Mouse (Mus musculus) left cerebral cortex, postnatal 14 days (tissue): ENCODE data around the gene Nipsnap1. TPM values are rescaled to one million over a fixed set of nuclear protein-coding genes. Genes with fewer than 3 reads are reported as not detected.

Source experiments
- DNase-seq, 2 experiments: peaks; one replicate each; pipeline ENCODE4 v3.0.0; 2021 to 2022; ENCODE audit warnings: low spot score in 2 of 2, mixed read lengths in 1 of 2
- intact Hi-C: fragments of 180-260 bp; cut with DNase I; formaldehyde crosslinking; loops from one replicate; pipeline ENCODE4 v1.15.1; 2025
- total RNA-seq, 2 experiments: library from RNA; stranded (reverse); gene quantifications; 2 replicates each; pipeline ENCODE4 v1.2.3; 2021

Nipsnap1 gene
- total RNA-seq, 2 experiments from 2014 or later, result 89.1 to 92.0 TPM

DNA sequence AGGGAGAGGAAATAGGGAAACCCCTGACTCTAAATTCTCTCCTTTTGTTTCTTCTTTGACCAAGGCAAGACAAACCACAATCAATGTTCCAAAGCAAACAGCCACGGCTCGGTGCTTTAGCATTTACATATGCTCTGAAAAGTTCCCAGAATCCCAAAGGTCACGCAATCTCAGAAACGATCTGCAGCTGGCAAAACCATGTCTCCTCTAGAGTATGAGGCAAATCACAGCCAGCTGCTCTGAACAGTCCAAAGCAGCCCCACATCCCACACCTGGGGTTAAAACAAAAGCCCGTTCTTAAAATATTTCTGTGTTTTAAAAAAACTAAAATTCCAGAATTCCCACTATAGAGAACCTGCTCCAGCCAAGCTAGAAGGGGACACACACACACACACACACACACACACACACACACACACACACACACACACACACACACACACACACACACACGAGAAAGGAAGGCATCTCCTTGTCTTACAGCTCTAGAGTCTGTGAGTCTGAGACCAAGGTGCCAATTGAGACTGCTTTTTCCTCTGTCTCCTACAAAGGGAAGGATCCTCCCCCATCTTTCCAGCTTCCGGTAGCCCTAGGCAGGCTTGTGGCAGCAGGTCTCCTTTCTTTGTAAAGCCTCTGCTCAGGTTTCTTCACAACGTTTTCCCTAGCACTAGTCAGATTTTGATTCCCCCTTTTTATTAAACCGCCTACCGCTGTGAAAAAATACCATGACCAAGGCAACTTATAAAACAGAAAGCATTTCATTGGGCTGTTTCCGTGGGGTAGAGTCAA is 11.7 kb upstream of the Nipsnap1 start:
- intact Hi-C loops, result loop anchor here (10.0 kb wide), 1 partner anchor 607 kb away; the partner anchor contains the start of gene Lif
- no peak for DNase-seq

GRCm38 (mm10) chr11:4862730-4863129 is 11.0 kb upstream of the Nipsnap1 start:
- DNase-seq, result no peak
- intact Hi-C loops, result loop anchor here (10.0 kb wide), 1 partner anchor 608 kb away; the partner anchor contains the start of gene Lif

- DNase-seq, result peak; percentile 73 to 84
- intact Hi-C loops, result loop anchor here (5.0 to 10.0 kb wide), 2 partner anchors 428 to 611 kb away; partner anchors contain the start of gene Lif
These were observed 8.0 kb upstream of the Nipsnap1 start for GRCm38 (mm10) chr11:4865645-4866251.

DNA sequence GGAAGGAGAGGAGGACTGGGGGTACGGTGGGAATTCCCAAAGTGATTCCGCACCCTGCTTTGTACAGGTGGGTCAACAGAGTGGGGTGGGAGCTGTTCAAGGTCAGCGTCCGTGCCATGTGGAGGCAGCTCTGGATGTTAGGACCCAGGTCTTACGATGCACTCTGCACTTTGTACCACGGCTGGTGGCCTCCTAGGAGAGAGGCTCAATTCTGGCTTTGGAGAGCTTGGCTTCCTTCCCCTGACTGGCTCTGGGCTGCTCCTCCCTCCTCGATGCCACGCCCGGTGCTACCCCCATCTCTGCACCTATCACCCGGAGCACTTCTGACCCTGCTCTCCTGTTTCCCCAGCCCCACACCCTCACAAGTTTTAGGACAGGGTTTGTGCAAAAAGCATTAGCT is 800 bp downstream of the Nipsnap1 start:
- DNase-seq, result no peak
- intact Hi-C loops, result no loop called here

- intact Hi-C loops, result no loop called here
- no peak for DNase-seq
These were observed 7.3 kb downstream of the Nipsnap1 start for GRCm38 (mm10) chr11:4881087-4881486.

DNA sequence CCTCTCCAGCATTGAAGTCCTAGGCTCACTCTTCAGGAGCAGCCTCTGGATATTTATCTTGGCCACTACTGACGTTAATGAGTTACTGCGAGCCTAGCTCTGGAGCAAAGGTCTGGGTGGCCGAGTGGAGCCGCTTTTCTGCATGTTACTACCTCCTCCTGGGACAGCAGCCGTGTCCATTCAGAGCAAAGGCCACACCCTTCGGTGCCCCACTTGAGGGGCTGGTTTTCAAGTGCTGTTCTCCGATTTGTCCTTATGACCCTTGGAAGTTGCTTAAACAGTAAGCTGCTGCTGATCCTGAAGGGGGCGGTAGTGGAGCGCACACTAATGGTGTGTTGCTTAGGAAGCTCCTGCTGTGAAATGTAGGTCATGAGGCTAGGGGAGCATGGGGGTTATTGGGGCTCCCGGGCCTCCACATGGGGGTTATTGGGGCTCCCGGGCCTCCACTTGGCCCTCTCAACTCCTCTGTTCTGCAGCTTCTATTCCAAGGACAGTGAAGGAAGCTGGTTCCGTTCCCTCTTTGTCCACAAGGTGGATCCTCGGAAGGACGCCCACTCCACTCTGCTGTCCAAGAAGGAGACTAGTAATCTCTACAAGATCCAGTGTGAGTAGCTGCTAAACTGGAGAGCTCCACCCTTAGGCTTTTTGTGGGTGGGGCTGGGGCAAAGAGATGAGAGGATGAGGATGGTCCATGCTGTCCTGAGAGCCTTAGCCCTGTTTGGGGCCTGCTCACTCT is 9.3 kb downstream of the Nipsnap1 start:
- intact Hi-C loops, result no loop called here
- DNase-seq, result no peak

- intact Hi-C loops, result no loop called here
- peak; percentile 56 to 64 for DNase-seq
These were observed 11.7 kb downstream of the Nipsnap1 start for GRCm38 (mm10) chr11:4885385-4885903.

- DNase-seq, result no peak
- intact Hi-C loops, result no loop called here
These were observed 13.2 kb downstream of the Nipsnap1 start for GRCm38 (mm10) chr11:4886987-4887386.

GRCm38 (mm10) chr11:4894848-4895816 is 21.4 kb downstream of the Nipsnap1 start, which contains the start of gene Thoc5:
Gene Thoc5 (plus strand): TSS chr11:4895320.
- DNase-seq, result peak; percentile 79 to 84
- intact Hi-C loops, result no loop called here

DNA sequence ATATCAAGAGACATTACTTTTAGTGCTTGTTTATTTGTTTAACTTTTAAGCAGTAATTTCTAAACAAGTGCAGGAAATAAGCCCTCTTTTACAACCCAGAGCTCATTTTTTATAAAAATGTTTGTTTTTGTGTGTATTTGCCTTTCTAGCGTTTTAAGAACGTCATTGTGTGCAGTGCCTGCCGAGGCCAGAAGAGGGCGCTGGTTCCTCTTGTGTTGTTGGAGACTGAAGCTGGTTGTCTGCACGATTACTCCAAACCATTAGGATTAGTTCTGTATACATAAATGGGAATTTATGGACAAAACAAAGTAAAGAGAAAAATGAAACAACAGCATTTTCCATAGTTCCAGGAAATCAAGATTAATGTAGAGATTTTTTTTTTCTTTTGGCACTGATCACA is 26.7 kb downstream of the Nipsnap1 start:
- peak in 1 of 2 experiments; percentile 54 for DNase-seq
- intact Hi-C loops, result loop anchor here (10.0 kb wide), 1 partner anchor 184 kb away; no protein-coding TSS in a partner anchor

DNA sequence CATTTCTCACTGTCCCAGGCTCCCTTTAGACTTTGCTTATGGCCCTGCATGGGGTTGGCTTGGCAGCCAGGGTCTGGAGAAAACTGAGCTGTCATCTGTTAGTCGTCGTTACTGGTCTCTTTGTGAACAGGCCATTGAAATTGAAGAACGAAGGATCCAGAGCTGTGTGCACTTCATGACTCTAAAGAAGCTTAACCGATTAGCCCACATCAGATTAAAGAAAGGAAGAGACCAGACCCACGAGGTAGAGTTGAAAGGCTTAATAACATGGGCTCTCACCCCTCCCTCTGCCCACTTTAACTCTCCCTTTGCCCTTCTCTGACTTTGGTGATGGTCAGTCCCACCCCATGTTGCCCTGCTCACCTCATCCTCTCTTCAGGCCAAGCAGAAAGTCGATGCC is 28.2 kb downstream of the Nipsnap1 start:
- DNase-seq, result no peak
- intact Hi-C loops, result loop anchor here (10.0 kb wide), 1 partner anchor 183 kb away; no protein-coding TSS in a partner anchor

DNA sequence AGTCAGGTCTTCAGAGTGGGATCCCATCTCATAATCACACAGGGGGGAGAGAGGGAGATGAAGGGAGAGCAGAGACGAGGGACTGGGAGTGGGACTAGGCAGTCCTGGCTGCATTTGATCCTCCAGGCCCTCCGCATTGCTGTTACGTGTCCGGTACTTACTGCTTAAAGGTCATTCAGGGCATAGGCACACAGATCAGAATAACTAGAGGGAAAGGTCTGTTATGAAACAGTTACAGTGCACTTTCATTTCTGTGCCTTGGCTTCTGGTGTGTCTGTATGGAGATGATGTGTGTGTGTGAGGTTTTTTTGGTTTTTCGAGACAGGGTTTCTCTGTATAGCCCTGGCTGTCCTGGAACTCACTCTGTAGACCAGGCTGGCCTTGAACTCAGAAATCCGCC is 32.5 kb downstream of the Nipsnap1 start:
- no peak for DNase-seq

GRCm38 (mm10) chr11:4916068-4916467 is 42.3 kb downstream of the Nipsnap1 start:
- peak; percentile 74 to 77 for DNase-seq
- intact Hi-C loops, result loop anchor here (5.0 kb wide), 1 partner anchor 56 kb away; no protein-coding TSS in a partner anchor

More for the DNA sequence above, 32.5 kb downstream of the Nipsnap1 start:
- intact Hi-C loops, result loop anchor here (10.0 kb wide), 1 partner anchor 179 kb away; no protein-coding TSS in a partner anchor

DNA sequence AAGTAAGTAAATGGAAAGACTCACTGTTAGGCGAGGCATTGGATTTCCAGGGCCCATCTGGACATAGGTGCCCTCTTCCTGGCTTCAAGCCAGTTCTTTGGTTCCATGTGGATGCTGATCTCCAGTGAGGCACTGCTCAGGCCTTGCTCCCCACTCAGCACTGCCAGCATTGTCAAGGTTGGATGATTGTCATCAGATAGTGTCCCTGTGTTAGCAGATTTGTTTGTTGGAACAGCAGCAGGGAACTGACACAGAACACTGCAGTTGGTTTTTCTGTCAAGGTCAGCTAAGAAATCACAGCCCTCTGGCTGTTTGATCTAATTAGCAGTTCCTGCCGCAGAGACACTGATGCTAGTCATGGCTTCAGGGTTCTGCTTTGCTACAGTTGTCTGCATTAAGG is 47.5 kb downstream of the Nipsnap1 start:
- DNase-seq, result no peak
- intact Hi-C loops, result no loop called here

GRCm38 (mm10) chr11:4921751-4922150 is 48.0 kb downstream of the Nipsnap1 start:
- intact Hi-C loops, result no loop called here
- no peak for DNase-seq

DNA sequence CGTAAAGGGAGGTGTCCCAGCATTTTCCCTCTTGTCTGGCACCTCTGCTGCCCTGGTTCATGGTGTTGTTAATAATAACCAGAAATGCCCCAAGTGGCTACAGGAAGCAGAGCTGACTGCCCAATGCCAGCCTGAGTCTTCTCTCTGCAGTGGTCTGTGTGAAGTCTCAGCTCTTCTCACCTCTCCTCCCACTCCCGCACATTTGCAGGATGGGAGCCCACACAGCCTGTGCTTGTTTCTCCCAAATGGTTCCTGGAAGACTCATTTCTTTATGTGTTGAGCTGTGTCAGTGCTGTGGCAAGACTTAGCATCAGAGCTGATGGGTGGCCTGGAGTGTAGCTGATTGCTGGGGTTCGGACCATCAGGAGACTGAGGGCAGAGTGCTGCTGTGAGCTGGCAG is 53.5 kb downstream of the Nipsnap1 start:
- DNase-seq, result peak; percentile 17 to 39
- intact Hi-C loops, result no loop called here

DNA sequence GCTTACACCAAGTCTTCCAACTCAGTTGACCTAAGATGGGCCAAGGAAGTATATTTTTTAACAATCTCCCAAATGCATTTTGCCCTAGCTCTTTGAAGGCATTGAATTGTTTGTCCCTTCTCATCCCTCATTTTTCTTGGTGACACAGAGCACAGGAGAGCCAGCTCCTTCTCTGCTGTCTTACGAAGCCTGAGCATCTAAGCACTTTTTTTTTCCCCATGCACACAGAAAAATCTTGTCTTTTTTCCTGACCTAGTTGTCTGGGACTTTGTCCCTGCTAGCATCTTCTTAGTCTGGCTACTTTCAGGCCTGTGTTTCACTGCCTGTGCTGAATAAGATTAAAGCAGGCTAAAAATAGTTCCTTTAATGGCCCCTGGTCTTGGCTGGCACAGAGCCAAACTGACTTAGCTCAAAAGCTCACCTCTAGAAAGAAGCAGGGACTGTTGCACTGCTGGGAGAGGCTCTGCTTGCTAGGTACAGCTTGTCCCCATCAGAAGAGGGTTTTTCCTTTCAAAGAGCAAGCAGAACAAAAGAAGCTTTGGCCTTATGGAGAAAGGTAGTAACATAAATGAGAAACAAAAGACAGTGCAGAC is 57.4 kb downstream of the Nipsnap1 start:
- intact Hi-C loops, result no loop called here
- peak in 1 of 2 experiments; percentile 30 for DNase-seq

GRCm38 (mm10) chr11:4936243-4936642 is 62.5 kb downstream of the Nipsnap1 start:
- intact Hi-C loops, result no loop called here
- DNase-seq, result no peak
